Mouse (Mus musculus) left cerebral cortex, postnatal 36 days (tissue): ENCODE measurements around the gene Opn4. TPM values are rescaled to one million over a fixed set of nuclear protein-coding genes. Genes with fewer than 3 reads are reported as not detected.

Experiments used
- DNase-seq, 2 experiments: peaks; one replicate each; pipeline ENCODE4 v3.0.0; 2021 to 2022; ENCODE audit warnings: low spot score in 2 of 2, mixed read lengths in 1 of 2
- intact Hi-C: fragments of 180-260 bp; cut with DNase I; formaldehyde crosslinking; loops from one replicate; pipeline ENCODE4 v1.15.1; 2025
- total RNA-seq, 2 experiments: library from RNA; stranded (reverse); gene quantifications; 2 replicates each; pipeline ENCODE4 v1.2.3; 2021

The Opn4 gene
- total RNA-seq, 2 experiments from 2014 or later = not detected

GRCm38 (mm10) chr14:34591741-34592535 lies 8.0 kb downstream of the Opn4 start:
- DNase-seq = no peak
- intact Hi-C loops = no loop called here

DNA sequence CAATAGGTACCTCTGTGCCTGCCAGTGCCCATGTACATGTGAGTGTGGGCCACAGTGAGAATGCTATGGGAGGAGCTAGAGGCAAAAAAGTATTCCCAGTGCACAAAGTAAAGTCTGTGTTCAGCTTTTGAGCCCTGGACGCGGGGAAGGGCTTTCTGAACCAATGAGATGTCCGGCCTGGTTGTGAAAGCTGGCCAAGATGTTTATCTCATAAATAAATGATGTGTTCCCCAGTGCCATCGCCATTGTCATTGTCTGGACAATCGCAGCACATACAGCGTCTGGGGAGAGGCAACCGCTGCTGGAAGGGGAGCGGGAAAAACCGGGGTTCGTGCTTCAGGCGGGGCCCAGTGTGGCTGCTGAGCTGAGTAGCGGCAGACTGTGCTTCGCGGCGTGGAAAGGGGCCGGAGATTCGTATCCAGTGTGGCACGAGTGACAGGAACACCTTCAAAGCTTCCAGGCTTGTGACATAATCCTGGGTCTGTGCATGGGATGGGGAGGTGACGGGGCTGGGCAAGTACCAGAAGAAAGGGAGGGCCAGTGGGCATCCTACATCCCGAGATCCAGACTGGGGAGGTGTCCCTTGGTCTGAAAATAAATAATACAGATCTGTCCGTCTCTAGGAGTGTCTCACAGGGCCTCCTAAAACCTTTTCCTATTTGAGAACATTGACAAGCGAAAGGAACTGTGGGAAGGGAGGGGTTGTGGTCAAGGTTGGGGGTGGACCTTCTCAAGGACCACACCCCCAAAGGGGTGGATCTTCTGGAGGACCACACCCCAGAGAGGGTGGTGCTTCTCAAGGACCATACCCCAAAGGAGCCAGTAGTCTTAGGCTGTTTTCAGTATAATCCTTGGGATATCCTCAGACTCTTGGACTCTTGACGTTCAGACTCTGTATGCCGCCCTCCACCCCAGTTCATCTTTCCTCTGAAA lies 8.9 kb downstream of the Opn4 start:
- no peak for DNase-seq
- intact Hi-C loops = no loop called here

DNA sequence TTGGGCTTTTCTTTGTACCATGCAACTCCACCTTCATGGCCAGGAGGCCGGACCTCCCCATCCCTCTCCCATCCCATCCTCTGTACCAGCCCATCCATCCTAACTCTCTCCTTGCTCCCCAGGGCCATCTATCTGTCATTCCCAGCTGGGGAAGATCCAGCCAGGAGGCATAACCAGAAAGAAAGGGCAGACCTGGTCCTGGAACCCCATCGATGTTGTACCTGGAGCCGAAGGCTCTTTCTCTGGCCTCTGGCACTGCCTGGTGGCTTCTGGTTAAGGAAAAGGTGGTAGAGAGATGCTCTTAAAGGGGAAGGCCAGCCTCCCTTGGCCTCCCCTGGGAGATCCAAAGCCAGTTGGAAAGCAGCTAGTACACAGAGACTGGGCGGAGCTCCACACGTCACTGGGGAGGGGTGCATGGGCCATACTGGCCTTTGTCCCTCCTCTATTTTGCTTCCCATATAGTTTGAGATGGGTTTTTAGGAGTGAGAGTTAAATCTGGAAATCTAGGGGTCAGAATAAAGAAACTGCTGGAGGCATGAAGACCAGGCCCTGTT lies 9.8 kb downstream of the Opn4 start:
- no peak for DNase-seq
- intact Hi-C loops = no loop called here

DNA sequence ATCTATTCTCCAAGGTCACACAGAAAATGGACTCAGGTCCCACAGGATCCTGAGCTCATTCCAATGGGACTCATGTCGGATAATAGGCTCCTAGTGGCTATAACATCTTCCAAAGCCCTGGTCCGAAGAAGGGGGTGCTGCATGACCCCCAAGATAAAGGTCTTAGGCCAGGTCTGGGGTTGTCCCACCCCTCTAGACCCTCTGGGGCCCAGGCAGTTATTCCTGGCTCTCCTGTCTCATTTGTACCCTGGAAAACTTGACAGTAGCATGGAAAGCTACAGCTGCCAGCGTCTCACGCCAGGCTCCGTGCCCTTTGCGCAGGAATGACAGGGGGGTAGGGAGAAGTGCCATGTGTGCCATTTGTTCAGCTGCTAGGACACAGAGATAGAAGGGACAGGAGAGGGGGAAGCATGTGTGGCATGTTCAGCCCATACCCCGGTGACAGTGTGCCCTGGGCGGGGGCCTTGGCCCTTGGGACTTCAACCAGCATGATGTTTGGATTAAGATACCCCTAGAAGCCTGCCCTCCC lies 10.7 kb downstream of the Opn4 start:
- intact Hi-C loops = no loop called here

DNA sequence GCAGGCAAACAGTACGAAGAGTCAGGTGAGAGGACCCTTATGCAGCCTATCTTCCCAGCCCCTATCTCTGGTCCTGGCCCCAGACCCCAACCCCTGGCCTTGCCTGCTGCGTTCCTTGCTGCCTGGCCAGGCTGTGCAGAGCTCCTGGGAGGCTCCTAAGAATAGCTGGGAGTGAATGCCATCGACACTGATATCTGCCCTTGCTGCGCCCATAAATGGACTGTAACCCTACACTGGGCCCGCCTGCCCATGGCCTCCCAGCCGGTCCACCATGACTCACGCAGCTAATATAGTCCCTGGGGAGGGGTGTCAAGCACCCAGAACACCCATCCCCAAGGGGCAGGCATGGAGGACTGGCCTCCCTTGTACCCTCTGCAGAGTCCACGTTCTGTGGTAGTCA lies 11.4 kb downstream of the Opn4 start, which contains the start of gene Ldb3:
Ldb3 (minus strand) TSS at position 185 of the 400 bp plus-strand sequence.
- intact Hi-C loops = no loop called here
- DNase-seq = no peak

More for the DNA sequence above, 10.7 kb downstream of the Opn4 start:
- DNase-seq = no peak

GRCm38 (mm10) chr14:34588005-34588404 lies 11.9 kb downstream of the Opn4 start:
- intact Hi-C loops = no loop called here
- DNase-seq = no peak

GRCm38 (mm10) chr14:34586871-34587270 lies 13.1 kb downstream of the Opn4 start:
- no peak for DNase-seq
- intact Hi-C loops = no loop called here

- intact Hi-C loops = no loop called here
- DNase-seq = no peak
These were observed 14.4 kb downstream of the Opn4 start for GRCm38 (mm10) chr14:34585358-34586105.

- intact Hi-C loops = no loop called here
- DNase-seq = no peak
These were observed 17.1 kb downstream of the Opn4 start for GRCm38 (mm10) chr14:34582740-34583427.

- intact Hi-C loops = loop anchor here (10.0 kb wide), 1 partner anchor 302 kb away; no protein-coding TSS in a partner anchor
- DNase-seq = no peak
These were observed 23.1 kb downstream of the Opn4 start for GRCm38 (mm10) chr14:34576858-34577257.

DNA sequence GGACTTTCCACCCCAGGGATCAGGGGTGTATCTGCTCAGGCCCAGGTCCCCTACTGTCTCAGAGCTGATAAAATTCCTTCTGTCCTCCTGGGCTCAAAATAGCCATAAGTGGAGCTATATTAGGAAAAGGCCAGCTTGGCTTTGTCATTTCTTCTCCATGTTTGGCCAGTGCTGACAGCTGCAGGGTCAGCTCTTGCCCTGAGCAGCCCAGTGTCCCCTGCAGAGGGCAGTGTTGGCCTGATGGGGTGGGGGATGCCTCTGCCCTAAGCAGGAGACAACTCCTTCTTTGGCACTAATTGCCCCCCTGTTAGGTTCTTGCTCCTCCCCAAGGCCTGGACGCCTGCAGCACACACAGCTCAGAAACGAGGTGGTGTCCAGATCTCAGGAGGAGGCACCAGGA lies 25.9 kb downstream of the Opn4 start:
- intact Hi-C loops = loop anchor here (10.0 kb wide), 1 partner anchor 299 kb away; no protein-coding TSS in a partner anchor

DNA sequence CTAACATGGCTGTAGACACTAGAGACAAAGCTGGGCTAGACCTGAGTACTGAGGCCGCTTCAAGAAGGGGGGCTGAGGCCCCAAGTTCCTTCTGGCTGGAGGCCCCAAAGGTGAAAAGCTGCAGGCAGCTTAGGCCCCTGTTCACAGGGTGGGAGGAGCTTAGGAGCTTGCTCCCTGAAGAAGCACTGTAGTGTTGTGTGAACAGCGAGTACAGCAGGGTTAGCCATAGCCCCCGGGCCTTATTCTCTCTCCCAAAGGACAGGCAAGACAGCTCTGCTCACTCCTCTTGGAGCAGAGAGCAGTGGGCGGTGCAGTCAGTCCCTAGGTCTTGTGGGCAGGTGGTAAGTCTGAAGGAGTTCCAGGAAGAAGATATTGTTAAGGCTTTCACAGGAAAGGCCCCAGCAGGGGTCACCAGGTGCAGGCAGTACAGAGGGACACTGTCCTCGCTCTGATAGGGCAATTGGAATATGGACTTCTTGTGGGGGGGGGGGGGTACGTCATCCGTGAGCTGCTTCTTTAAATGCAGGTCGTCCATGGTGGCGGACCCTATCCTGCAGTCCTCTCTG lies 26.5 kb downstream of the Opn4 start:
- intact Hi-C loops = loop anchor here (10.0 kb wide), 1 partner anchor 299 kb away; no protein-coding TSS in a partner anchor
- no peak for DNase-seq

More for the DNA sequence above, 25.9 kb downstream of the Opn4 start:
- DNase-seq = no peak

GRCm38 (mm10) chr14:34571610-34572387 lies 28.1 kb downstream of the Opn4 start:
- intact Hi-C loops = loop anchor here (10.0 kb wide), 1 partner anchor 297 kb away; no protein-coding TSS in a partner anchor

DNA sequence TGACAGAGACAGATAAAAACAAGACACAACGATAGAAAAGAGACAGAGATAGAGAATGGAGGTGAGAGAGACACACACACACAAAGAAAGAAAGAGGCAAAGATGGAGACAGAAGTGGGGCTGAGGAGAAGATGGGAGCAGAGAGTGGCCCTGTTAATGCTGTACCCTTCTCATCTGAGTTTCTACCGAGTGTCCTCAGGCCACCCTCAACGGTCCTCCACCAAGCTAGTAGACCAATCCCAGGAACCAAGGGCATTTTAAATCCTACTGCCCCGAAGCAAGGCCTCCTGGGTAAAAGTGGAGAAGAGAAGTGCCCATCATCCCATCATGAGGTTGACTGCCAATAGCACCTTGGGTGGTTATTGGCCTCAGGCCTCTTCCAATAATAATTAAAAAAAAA lies 29.0 kb downstream of the Opn4 start:
- DNase-seq = no peak
- intact Hi-C loops = loop anchor here (10.0 kb wide), 1 partner anchor 296 kb away; no protein-coding TSS in a partner anchor

More at GRCm38 (mm10) chr14:34571610-34572387, 28.1 kb downstream of the Opn4 start:
- DNase-seq = no peak

DNA sequence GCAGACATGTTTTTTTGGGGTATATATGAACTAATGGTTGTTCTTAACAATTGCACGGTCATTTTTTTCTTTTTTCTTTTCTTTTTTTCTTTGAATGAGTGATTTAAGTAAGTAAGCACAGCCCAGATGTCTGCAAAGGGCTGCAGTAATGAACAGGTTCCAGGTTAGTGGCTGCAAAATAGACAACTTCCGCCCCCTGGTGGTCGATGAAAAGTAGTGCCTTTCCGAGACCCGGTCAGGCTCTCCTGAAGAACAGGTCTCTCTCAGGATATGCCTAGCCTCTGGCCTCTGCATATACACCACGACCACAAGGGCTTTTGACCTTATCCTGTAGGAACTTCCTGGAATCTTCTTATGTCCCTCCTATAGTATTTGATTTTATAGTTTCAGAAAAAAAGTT lies 29.6 kb downstream of the Opn4 start:
- peak; percentile 68 to 78 for DNase-seq
- intact Hi-C loops = loop anchor here (10.0 kb wide), 1 partner anchor 295 kb away; no protein-coding TSS in a partner anchor

DNA sequence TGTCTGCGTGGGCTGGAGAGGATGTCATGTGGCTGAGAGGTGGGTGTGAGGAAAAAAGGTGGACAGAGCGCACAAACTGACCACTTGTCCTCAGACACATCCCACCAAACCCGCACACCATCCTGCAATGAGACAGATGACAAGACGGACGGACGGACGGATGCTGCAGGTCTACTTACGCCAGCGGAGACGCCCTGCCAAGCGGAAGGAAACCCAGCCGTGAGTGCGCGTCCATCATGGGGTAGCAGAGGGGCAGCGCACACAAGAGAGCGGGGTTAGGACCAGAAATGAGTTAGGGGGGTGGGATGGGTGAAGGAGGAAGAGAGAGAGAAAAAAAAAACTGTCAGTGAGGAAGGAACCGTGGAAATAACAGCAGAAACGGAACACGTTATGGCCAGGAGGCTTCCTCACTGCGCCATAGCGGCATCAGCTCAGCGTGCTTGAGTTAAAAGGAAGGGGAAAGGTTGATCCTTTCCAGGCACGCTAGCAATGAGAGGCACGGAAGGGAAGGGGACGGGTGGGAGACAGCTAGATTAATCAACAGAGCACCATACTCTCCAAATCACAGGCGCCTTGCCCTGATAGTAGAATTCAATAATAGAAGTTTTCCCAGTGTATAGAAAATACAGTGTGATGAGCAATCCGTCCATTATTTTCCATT lies 30.3 kb downstream of the Opn4 start:
- intact Hi-C loops = loop anchor here (5.0 to 10.0 kb wide), 3 partner anchors 107 to 295 kb away; partner anchors contain the start of gene Sncg
- DNase-seq = no peak
